Mouse (Mus musculus) heart, postnatal 0 days (tissue): ENCODE results near the gene Chst1.

Source experiments
- CTCF ChIP-seq: IDR thresholded peaks from 2 replicates; pipeline ENCODE4 v1.5.1; 2016; ENCODE audit warnings: antibody characterized with exemption, control low read depth, low read depth
- EP300 ChIP-seq: IDR thresholded peaks from 2 replicates; pipeline ENCODE4 v1.6.1; 2016; ENCODE audit warnings: antibody characterized with exemption, low read depth

GRCm38 (mm10) chr2:92608013-92608619 lies 8.6 kb downstream of the Chst1 start:
- no peak for TF ChIP-seq EP300
- TF ChIP-seq CTCF: no peak
